Mouse (Mus musculus) forebrain, embryonic 12.5 days (tissue): Measurements from ENCODE around the gene Cd63. TPM values are rescaled to one million over a fixed set of nuclear protein-coding genes. Genes with fewer than 3 reads are reported as not detected.

Experiments used
- ATAC-seq: fragments of 200-750 bp; cut with Nextera tagmentation; 2 replicates; pipeline ENCODE4 v1.8.0; 2017; ENCODE audit warnings: moderate TSS enrichment; ENCODE audit not compliant: low FRiP score
- H3K27ac ChIP-seq: fragments of 300-500 bp; sonication (generic); 2 replicates; pipeline ENCODE4 v1.5.1; 2016; ENCODE audit warnings: mild to moderate bottlenecking
- H3K27me3 ChIP-seq: fragments of 300-500 bp; sonication (generic); 2 replicates; pipeline ENCODE4 v1.6.1; 2016; ENCODE audit warnings: mild to moderate bottlenecking
- H3K36me3 ChIP-seq: fragments of 300-500 bp; sonication (generic); replicated peaks from 2 replicates; pipeline ENCODE4 v1.6.1; 2016; ENCODE audit warnings: mild to moderate bottlenecking
- H3K4me1 ChIP-seq: fragments of 300-500 bp; sonication (generic); 2 replicates; pipeline ENCODE4 v1.6.1; 2016
- H3K4me2 ChIP-seq: fragments of 300-500 bp; sonication (generic); 2 replicates; pipeline ENCODE4 v1.6.1; 2016; ENCODE audit warnings: mild to moderate bottlenecking, moderate library complexity
- H3K4me3 ChIP-seq: fragments of 300-500 bp; sonication (generic); replicated peaks from 2 replicates; pipeline ENCODE4 v1.5.1; 2016; ENCODE audit warnings: mild to moderate bottlenecking
- H3K9ac ChIP-seq: fragments of 300-500 bp; sonication (generic); 2 replicates; pipeline ENCODE4 v1.6.1; 2016; ENCODE audit warnings: mild to moderate bottlenecking
- H3K9me3 ChIP-seq: fragments of 300-500 bp; sonication (generic); 2 replicates; pipeline ENCODE4 v1.6.1; 2016
- WGBS: fragments of 180-500 bp; shearing (Covaris S2); methylation state at CpG from one replicate; pipeline ENCODE4 v1.1.7; 2016; 5-methylcytosine and 5-hydroxymethylcytosine counted together
- polyA plus RNA-seq: library from polyadenylated mRNA; unstranded; fragments of >200 nt; fragmentation: Nextera tagmentation; extraction: Ambion mirVana; gene quantifications from 2 replicates; pipeline ENCODE4 v1.2.1, GENCODE M21; 2016

Gene Cd63
- polyA plus RNA-seq, 1 experiment from 2014 or later, result 160 TPM

DNA sequence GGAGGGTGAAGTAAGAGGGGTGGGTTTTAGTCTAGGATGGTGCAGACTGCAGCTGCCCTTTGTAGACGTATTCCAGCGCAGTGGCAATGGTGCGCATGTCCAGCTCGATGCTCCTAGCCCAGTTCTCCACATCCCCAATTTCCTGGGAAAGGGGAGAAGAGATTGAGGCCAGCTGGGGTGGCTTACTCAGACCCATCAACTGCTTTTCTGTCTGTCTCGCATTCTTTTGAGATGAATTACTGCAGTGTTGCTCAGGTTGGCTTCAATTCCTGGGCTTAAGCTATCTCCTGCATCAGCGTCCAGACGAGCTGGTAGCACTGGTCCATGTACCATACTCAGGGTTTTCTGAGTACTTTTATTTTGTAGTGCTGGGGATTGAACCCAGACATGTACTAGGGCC is 19.2 kb downstream of the Cd63 start:
- no peak for ATAC-seq
- H3K9ac ChIP-seq, result no peak overlapping the region
- 0 out of 2 replicates have a peak, but pooled peaks cover 6% of the 10 kb centered on the region for H3K27me3 ChIP-seq
- H3K27ac ChIP-seq, result 0 out of 2 replicates have a peak overlapping the region, but pooled peaks have one; percentile 36
- 88% methylated on average over 7 of the region's 7 CpGs for WGBS
- no peak overlapping the region for H3K4me2 ChIP-seq
- peaks cover 37% of the 10 kb centered on the region for H3K4me1 ChIP-seq
- H3K36me3 ChIP-seq, result peaks cover 11% of the 10 kb centered on the region
- no peaks in the 10 kb centered on the region for H3K9me3 ChIP-seq
- no peak overlapping the region for H3K4me3 ChIP-seq

DNA sequence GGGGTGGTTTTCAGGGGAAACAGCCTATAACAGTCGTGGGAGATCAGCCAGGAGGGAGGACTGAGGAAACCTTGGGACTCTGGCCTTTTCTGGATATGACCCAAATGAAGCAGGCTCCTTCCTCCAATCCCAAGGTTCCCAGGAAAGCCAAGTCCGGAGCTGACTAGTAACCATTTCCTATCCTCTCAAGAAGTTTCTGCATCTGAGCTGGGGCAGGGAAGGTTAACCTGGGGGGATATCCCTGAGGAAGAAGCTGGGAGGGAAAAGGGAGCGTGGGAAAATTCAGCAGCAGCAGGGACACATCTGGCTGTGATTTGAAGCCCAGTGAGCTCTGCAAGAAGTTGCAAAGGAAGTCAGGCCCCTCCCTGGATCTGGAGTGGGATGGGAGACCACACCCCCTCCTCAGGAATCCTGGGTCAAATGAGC is 20.0 kb downstream of the Cd63 start:
- H3K4me3 ChIP-seq, result no peak overlapping the region
- WGBS, result 80% methylated on average over 3 of the region's 3 CpGs
- H3K9me3 ChIP-seq, result no peaks in the 10 kb centered on the region
- peaks cover 37% of the 10 kb centered on the region for H3K4me1 ChIP-seq
- H3K4me2 ChIP-seq, result no peak overlapping the region
- peaks cover 11% of the 10 kb centered on the region for H3K36me3 ChIP-seq
- no peak for ATAC-seq
- H3K27me3 ChIP-seq, result 0 out of 2 replicates have a peak, but pooled peaks cover 6% of the 10 kb centered on the region
- no peak overlapping the region for H3K27ac ChIP-seq
- H3K9ac ChIP-seq, result no peak overlapping the region

- no peak overlapping the region for H3K9ac ChIP-seq
- peaks cover 37% of the 10 kb centered on the region for H3K4me1 ChIP-seq
- WGBS, result 93% methylated on average over 1 of the region's 1 CpGs
These were observed 20.5 kb downstream of the Cd63 start for GRCm38 (mm10) chr10:128921251-128921650.

DNA sequence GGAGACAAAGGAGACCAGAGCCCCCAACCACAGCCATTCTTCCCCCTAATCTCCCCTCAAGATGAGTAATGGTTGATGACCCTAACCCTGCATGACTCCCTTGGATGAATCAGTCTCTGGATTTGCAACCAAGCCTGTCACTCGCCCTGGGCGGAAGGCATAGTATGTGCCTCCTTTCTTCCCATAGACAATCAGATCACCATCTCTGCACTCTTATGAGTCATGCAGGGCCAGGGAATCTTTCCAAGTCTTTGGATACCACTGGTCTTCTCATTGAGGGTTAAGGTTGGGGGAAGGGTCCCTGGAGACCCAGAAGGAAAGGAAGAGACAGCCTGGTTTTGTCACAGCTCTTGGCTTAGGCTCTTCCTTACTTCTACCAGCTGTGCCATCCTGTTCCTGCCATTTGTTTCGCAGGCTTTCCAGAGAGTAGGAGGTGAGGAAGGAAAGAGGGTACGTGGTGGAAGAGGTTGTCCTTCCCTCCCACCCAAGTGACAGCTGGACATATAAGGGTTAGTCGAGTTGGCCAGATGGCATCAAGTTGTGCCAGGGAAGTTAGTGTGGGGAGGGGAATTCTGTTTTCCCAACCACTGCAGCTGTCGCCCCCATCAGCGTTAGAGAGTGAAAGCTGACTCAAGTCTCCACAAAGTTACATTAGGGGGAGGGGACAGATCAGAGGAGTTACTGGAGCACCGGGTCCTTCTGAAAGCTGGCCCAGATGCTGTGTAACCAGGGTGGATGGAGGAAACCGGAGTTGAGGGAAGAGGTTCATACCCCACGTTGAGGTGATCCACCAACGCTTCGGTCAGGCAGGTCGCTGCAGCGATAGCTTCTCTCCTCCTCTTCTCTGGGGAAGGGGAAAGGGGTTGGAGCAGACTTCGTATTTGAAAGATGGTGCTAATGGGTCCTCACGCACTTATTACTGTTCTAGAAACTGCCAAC is 21.4 kb downstream of the Cd63 start:
- peak overlapping the region; percentile 67 for H3K4me2 ChIP-seq
- H3K4me3 ChIP-seq, result peak overlapping the region; percentile 83
- no peak for ATAC-seq
- no peaks in the 10 kb centered on the region for H3K9me3 ChIP-seq
- H3K9ac ChIP-seq, result peak overlapping the region; percentile 76
- peak overlapping the region; percentile 93; the same call in 1 of the 2 replicates for H3K27ac ChIP-seq
- H3K4me1 ChIP-seq, result peaks cover 37% of the 10 kb centered on the region
- H3K36me3 ChIP-seq, result peaks cover 11% of the 10 kb centered on the region
- 0 out of 2 replicates have a peak, but pooled peaks cover 8% of the 10 kb centered on the region for H3K27me3 ChIP-seq
- WGBS, result 78% methylated on average over 16 of the region's 16 CpGs

More at GRCm38 (mm10) chr10:128921251-128921650, 20.5 kb downstream of the Cd63 start:
- ATAC-seq, result no peak
- peaks cover 11% of the 10 kb centered on the region for H3K36me3 ChIP-seq
- no peak overlapping the region for H3K4me2 ChIP-seq
- H3K9me3 ChIP-seq, result no peaks in the 10 kb centered on the region
- no peak overlapping the region for H3K27ac ChIP-seq
- H3K27me3 ChIP-seq, result 0 out of 2 replicates have a peak, but pooled peaks cover 6% of the 10 kb centered on the region
- H3K4me3 ChIP-seq, result no peak overlapping the region

GRCm38 (mm10) chr10:128922822-128923012 is 21.9 kb downstream of the Cd63 start, which contains the start of gene Rdh5:
TSS of gene Rdh5 (minus strand) at chr10:128922888.
- no peak for ATAC-seq
- Histone ChIP-seq H3K9me3 (no peaks in the 10 kb centered on the region), H3K9ac (peak within 1 kb of the TSS; percentile 76), H3K4me3 (peak within 1 kb of the TSS; percentile 83), H3K4me2 (peak within 1 kb of the TSS; percentile 67), H3K4me1 (peaks cover 37% of the 10 kb centered on the region), H3K27ac (peak within 1 kb of the TSS; percentile 93), H3K27me3 (peaks cover 13% of the 10 kb centered on the region; the same call in 1 of the 2 replicates), H3K36me3 (peaks cover 6% of the 10 kb centered on the region)
- 24% methylated on average over 1 of the region's 1 CpGs for WGBS

DNA sequence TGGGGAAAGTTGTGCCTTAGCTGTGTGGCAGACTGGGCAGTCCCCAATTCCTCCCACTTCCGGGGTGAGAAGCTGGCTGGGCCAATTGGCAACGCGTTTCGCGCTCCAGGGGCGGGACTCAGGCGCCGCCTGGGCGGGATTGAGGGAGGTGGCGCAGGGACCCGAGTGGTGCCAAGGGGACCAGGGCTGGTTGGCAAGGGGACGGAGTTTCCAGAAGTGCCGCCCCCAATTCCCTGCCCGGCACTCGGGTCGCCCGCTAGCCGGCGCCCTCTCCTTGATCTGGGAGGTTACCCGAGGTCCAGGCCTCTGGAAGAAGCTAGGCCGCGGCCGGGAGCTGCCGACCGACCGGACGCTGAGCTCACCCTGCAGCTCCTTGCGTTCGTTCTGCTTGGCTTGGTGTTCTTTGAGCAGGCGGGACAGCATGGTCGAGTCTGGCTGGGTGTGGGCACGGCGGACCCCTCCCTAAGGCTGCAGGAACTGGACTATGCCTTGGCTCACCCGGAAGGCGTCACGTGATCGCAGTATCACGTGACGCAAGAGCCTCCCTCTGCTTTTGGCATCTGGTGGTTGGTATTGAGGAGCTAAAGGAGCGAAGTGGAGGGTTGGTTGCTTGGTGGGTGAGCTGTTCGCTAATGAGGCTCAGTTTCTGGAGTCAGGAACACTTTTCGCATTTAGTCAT is 22.4 kb downstream of the Cd63 start:
- Histone ChIP-seq H3K9me3 (no peaks in the 10 kb centered on the region), H3K4me3 (peak overlapping the region; percentile 83), H3K27ac (peak overlapping the region; percentile 93), H3K27me3 (peaks cover 17% of the 10 kb centered on the region), H3K9ac (peak overlapping the region; percentile 76), H3K36me3 (peaks cover 2% of the 10 kb centered on the region), H3K4me1 (peaks cover 38% of the 10 kb centered on the region), H3K4me2 (peak overlapping the region; percentile 67)
- WGBS, result under 1% methylated on average over 42 of the region's 42 CpGs
- peak; percentile 97 for ATAC-seq

DNA sequence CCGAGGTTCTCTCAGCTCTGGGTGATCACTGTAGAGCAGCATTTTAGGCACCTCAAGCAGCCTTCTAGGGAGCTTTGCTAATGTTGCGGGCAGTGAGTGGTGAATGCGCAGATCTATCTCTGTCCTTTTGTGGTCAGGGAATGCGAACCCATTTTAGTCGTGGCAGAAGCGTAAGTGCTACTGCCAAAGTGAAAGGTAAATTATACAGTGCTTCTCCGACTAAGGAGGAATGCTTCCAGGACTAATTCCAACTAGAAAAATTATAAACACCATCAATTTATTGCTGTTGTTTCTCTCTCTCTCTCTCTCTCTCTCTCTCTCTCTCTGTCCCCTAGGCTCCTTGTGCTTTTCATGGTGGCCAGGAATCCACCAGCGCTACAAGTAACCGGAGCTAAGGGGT is 23.1 kb downstream of the Cd63 start, which contains the start of gene Bloc1s1:
Bloc1s1 (minus strand) TSS at position 101 of the 400 bp plus-strand sequence.
- no peak for ATAC-seq
- H3K4me2 ChIP-seq, result peak within 1 kb of the TSS; percentile 67
- H3K27me3 ChIP-seq, result peaks cover 25% of the 10 kb centered on the region
- peak within 1 kb of the TSS; percentile 83 for H3K4me3 ChIP-seq
- peak within 1 kb of the TSS; percentile 76 for H3K9ac ChIP-seq
- H3K4me1 ChIP-seq, result peaks cover 40% of the 10 kb centered on the region
- peak within 1 kb of the TSS; percentile 93 for H3K27ac ChIP-seq
- no peaks in the 10 kb centered on the region; the same call in 1 of the 2 replicates for H3K36me3 ChIP-seq
- WGBS, result 68% methylated on average over 9 of the region's 9 CpGs
- no peaks in the 10 kb centered on the region for H3K9me3 ChIP-seq

GRCm38 (mm10) chr10:128928356-128928755 is 27.6 kb downstream of the Cd63 start:
- no peaks in the 10 kb centered on the region for H3K36me3 ChIP-seq
- no peaks in the 10 kb centered on the region for H3K9me3 ChIP-seq
- ATAC-seq, result no peak
- 21% methylated on average over 4 of the region's 4 CpGs for WGBS
- H3K4me2 ChIP-seq, result no peak overlapping the region
- no peak overlapping the region for H3K9ac ChIP-seq
- no peak overlapping the region for H3K27ac ChIP-seq
- H3K4me3 ChIP-seq, result no peak overlapping the region
- peaks cover 67% of the 10 kb centered on the region for H3K27me3 ChIP-seq
- peaks cover 15% of the 10 kb centered on the region for H3K4me1 ChIP-seq

DNA sequence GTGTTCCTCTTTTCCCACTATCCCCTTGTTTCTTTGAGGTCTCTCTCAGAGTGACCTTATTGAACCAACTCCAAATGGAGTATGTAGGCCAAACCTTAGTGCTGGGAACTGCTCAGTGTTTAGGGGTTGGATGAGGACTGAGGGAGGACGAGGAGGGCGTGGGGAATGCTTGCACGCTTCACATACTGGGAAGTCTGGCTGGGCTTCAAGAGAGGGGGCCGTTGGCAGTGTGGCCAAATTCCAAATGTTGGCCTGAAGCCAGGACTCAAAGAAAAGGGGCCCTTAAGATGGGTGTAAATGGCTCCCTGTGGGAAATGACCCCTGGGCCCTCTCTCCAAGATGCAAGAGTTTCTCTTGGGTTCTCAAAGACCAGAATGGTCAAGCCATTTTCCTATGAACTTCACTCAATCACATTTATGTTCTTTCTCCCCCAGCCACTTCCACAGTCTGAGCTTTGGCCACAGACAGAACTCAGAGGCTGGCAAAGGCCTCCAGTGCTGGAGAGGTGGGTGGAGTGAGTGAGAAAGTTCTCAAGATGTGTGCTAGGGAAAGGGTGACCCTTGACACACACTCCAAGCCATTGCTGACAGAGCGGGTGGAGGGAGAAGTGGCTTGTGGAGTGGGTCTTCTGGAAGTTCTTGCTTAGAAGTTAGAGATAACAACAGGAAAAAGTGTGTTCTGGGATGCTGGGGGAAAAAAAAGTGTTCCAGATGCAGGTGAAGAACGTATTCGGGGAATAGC is 29.0 kb downstream of the Cd63 start:
- H3K4me3 ChIP-seq, result no peak overlapping the region
- peaks cover 76% of the 10 kb centered on the region for H3K27me3 ChIP-seq
- H3K9me3 ChIP-seq, result no peaks in the 10 kb centered on the region
- H3K9ac ChIP-seq, result no peak overlapping the region
- H3K4me2 ChIP-seq, result no peak overlapping the region
- 72% methylated on average over 7 of the region's 7 CpGs for WGBS
- no peaks in the 10 kb centered on the region for H3K36me3 ChIP-seq
- H3K4me1 ChIP-seq, result peaks cover 17% of the 10 kb centered on the region
- no peak overlapping the region for H3K27ac ChIP-seq
- no peak for ATAC-seq

GRCm38 (mm10) chr10:128931441-128931840 is 30.7 kb downstream of the Cd63 start:
- Histone ChIP-seq H3K27me3 (peaks cover 92% of the 10 kb centered on the region), H3K9ac (no peak overlapping the region), H3K4me3 (no peak overlapping the region), H3K9me3 (no peaks in the 10 kb centered on the region), H3K4me2 (no peak overlapping the region), H3K4me1 (peaks cover 17% of the 10 kb centered on the region), H3K36me3 (no peaks in the 10 kb centered on the region), H3K27ac (no peak overlapping the region)
- 74% methylated on average over 2 of the region's 2 CpGs for WGBS
- ATAC-seq, result no peak

DNA sequence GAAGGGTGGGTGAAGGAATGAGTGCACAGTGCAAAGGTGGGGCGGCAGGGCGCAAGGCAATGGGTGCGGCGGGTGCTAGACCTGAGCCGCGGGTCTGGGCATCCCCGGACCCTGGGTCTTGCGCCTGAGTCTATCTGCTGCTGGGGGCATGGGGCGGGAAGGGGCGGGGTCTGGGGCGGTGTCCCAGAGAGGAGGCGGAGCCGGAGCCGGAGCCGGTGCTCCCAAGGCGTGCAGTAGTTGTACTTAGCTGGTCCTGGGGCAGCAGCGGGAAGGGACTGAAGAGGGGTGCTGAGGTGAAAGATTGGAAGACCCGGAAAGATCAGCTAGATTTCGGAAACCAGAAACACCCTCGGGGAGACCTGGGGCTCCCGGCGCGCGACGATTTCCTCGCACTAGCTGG is 32.8 kb downstream of the Cd63 start, which contains the start of gene Itga7:
Itga7 (plus strand) TSS at position 245 of the 400 bp plus-strand sequence.
- under 1% methylated on average over 26 of the region's 26 CpGs for WGBS
- peaks cover 84% of the 10 kb centered on the region for H3K27me3 ChIP-seq

More for the DNA sequence above, 32.8 kb downstream of the Cd63 start, which contains the start of gene Itga7:
- Histone ChIP-seq H3K4me1 (peaks cover 14% of the 10 kb centered on the region), H3K4me2 (peak within 1 kb of the TSS; percentile 72), H3K27ac (no peak within 1 kb of the TSS), H3K9me3 (no peaks in the 10 kb centered on the region), H3K4me3 (peak within 1 kb of the TSS; percentile 45), H3K9ac (peak within 1 kb of the TSS; percentile 29), H3K36me3 (no peaks in the 10 kb centered on the region)
- peak; percentile 88 for ATAC-seq
